Mouse (Mus musculus) frontal cortex, postnatal 14 days (tissue): Measurements from ENCODE around the gene Hmga1.

Experiments
- DNase-seq, 2 experiments: peaks; one replicate each; pipeline ENCODE4 v3.0.0; 2022; ENCODE audit warnings: low spot score in 2 of 2

The Hmga1 gene

DNA sequence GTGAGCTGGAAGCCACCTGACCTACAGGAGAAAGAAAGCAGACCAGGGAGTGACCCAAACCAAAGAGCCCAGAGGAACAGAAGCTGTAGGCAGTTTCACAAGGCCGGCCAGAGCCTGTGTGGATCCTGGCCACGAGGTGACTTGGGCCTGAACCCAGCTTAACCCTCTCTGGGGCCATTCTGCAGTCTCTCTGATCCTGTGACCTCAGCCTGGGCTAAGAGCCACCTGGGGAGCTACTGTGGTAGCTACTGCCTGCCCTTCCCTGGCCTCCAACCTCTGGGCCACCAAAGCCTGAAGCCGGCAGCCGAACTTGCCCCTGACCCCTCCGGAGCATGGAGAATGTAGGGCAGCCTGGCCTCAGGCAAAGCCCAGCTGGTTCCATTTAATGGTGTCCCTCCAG is 27.5 kb upstream of the Hmga1 start:
- DNase-seq, result no peak

DNA sequence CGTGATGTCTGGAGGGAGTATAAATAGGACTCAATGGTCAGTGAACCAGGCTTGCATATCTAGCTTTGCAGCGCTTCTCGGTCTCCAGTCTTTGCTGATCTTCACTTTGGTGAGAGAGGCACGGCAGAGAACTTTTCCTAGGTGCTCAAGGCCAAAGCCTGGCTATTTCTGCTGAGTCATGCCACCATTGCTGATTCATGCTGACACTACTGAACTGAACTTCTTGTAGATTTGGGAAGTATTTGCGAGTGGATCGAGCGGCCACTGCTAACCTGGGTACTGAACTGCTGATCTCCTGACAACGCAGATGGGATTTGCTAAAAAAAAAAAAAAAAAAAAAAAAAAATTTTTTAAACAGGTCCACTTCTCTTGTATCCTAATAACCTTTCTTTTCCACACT is 24.2 kb upstream of the Hmga1 start:
- DNase-seq, result no peak

DNA sequence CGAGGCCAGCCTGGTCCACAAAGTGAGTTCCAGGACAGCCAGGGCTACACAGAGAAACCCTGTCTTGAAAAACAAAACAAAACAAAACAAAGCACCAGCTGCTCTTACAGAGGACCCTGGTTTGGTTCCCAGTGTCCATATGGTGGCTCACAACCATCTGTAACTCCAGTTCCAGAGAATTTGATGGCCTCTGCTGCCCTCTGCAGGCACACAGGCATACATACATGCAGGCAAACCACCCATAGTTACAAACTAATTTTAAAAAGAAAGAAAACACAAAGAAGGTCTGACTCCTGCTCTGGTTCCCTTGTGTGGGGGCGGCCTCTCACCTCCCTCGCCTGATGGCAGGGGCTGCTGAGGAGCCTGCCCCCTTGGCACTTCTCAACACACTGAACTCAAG is 22.9 kb upstream of the Hmga1 start:
- DNase-seq, result no peak

DNA sequence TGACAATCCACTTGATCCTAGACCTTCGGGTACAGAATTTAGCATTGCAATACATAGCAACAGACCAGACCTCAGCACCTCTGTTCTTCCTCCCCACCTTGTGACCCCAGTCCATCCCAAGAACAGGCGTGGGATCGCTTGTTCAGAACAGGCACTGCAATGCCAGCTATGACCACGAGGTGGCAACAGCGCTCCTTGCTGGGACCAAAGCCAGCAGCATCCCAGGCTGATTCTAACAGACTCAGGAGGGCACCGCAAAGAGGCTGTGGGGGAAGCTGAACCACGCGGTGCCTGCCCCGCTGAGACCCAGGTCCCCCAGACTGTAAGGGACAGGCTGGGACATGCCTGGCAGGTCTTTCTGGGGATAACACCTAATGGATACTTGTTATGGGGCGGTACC is 21.6 kb upstream of the Hmga1 start:
- peak; percentile 72 to 90 for DNase-seq

DNA sequence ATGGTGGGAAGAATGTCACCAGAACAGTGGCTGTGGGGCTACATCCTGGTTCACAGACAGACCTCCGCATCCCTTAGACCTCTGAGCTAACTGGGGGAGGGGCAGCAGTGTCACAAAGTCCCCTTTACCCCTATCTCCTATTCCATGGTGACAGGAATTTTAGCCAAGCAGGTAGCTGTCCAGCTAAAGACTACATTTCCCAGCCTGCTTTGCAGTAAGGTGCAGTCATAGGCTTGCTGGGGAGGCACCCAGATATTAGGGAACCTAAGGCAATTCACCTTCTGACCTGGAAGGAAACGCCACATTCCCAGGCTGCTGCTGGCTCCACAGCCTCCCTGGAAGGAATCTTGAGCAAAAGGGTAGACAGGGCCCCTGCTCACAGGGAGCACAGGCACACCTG is 15.0 kb upstream of the Hmga1 start:
- DNase-seq, result no peak

DNA sequence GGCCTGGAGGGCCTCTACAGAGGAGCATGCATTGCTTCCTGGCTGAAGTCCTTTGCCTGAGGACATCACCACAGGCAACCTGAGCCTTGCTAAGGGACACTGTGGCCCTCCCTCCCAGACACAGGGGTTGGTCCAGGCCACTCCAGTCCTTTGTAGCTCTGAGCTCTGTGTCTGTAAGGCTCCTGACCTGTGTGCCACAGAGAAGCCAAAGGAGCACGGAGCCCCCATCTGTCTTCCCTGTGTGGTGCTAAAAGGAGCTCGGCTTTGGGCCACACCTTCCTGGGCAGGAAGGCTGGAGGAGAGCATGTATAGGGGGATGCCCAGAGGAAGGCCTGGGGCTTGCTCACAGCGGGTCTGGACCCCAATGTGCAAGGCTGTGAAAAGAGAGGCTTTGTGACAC is 14.3 kb upstream of the Hmga1 start:
- DNase-seq, result no peak

DNA sequence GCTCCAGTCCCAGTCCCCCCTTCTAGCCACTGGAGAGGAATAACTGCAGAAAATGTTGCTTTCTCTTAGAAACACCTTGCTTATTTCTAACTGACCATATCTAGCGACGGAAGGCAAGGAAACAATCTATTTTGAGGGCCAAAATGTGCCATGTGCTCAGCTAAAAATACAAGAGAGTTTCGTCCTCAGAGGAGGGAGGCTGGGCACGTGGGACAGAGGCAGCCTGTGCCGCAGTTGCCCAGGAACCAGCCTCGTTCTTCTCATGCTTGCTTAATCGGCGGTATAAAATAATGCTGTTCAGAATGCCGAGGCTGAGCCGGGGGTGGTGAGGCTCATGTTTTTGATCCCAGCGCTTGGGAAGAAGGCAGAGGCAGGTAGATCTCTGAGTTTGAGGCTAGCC is 11.7 kb upstream of the Hmga1 start:
- DNase-seq, result no peak

DNA sequence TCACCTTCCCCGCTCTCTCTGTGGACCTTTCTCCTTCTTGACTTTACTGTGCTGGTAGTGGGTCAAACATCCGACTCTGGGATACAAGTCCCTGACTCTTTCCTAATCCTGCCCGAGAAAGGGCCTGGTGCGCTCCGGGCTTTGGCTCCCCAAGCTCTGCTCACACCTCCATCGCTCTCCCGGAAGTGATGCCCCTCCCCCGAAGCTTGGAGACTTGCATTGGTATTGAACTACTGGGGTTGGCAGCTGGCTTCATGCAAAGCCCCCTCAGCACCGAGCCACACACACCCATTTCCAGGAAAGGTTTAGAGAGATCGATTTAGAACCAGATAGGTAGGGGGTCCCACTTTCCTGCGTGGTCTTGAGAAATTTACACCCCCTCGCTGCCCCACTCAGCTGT is 10.3 kb upstream of the Hmga1 start:
- no peak for DNase-seq

DNA sequence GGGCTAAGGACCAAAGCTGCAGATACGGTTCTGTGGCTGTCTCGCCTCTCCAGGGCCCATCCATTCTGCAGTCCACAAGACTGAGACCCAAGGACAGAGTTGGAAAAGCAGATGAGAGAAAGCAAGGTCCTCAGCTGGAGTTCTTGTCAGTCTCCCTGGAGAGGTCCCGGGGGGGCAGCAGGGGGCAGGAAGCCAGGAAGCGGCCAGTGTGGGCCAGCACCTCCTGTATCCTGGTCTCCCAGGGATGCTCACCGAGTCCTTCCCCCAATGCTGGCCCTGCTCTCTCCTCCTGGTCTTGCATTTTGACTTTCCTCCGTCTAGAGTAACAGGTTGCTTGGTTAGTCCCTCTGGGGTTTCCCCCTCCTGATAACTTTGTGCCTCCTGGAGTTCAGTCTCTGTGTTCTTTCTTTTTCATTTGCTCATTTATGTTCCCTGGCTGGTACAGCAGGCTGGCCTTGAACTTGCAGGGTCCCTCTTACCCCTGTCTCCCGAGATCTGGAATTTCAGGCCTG is 9.7 kb upstream of the Hmga1 start:
- DNase-seq, result no peak

DNA sequence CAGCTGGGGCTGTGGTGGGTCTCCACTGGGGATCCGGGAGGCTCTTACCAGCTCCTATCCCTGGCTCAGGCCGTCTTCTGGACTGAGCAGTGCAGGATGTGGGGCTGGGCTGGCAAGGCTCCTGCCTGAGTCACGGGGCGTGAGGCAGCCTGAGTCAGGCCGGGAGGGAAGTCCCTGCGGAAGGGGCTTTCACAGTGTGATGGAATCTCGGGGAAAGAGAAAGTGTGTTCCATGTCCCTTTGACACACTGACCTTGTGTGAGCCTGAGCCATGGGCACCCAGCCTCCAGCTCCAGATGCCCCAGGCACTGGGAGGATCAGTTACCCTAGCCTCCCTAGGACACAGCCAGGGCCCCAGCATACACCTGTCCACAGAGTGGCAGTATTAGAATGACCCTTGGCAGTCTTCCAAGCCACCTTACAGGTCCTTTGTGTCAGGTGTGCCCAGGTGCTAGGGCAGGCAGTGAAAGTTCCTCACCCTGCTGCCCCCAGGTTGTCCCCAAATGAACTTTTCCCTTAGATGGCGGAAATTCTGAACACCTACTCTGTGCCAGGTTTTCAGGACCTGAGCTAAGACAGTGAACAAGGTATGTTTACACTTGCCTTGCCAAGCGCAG is 8.9 kb upstream of the Hmga1 start:
- DNase-seq, result no peak

DNA sequence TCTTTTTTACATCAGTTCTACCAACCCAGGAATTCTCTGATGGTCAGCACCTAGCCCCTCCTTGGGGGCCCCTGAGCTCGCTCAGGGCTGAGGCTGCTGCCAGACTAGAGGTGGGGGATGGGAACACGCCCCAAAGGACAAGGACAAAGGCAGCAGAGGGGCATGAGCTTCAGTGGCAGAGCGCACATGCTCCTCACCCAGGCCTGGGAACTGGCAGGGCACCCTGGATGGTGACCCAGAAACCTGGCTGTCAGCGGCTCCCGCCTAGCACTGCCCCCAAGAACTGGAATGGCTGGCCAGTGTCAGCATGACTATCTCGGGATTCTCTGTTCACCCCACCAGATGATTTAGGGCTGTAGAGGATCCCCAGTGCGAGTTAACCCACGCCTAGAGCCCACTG is 7.1 kb upstream of the Hmga1 start:
- DNase-seq, result no peak

DNA sequence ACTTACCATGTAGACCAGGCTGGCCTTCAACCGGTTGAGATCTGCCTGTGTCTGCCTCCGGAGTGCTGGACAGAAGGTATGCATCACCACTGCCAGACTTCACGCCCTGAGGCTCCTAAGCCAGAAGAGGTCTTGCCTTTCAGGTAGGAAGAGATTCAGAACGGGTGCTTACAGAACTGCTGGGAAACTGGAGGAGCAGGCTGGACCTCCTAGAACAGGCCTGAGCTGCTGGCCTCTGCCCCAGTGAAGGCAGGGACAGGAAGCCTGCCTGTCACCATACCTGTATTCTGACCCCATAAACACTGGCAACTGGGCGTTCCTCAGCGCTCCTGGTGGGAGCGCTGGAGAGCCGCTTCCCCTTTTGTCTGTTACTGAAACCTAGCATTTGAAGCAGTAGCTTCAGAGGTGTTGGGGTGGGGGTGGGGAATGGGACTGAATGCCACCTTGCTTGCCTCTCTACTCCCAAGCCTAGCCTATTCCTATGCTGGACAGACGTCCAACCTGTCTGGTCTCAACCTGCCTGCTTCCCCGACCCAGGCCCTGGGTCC is 4.8 kb upstream of the Hmga1 start:
- DNase-seq, result no peak

DNA sequence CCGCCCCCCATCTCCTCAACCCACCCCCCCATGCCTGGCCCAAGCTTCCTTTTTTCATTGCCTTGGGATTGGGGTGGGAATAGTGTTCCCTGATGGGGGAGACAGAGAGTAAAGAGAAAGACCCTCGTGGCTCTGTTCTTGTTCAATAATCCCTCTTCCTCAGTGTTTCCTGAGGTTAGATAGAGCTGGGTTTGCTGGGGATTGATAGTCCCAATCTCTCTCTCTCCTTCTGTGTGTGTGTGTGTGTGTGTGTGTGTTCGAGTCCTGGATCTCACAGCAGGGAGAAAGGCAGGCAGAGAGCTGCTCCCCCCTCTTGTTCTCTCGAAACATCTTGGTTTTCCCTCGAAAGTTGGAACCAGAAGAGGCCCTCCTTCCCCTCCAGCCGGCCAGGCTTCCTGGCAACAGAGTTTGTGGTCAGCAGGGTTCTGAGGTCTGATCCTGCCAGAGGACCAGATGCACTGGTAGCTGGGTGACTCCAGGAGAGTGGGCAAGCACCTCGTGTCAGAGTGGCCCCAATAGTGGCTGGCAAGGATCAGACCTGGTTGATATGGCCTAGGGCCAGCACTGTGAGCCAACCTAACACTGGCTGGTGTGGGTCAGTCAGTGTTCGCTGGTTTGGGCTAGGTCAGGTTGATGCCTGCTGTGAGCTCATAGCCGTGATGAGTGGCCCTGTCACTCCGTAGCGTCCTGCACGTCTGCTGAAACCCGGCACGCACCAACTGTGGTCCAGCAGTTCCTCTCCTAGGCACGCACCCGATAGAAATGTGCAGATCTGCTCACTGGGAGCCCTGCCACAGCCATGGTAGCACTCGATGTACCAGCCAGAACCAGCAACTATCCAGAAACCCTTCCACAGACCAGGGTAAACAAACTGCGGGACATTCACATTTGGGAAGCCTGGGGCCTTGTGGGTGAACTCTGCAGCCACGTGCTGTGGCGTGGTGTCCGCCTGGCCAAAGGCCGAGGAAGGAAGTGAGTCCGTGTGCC is 3.8 kb upstream of the Hmga1 start:
- no peak for DNase-seq

DNA sequence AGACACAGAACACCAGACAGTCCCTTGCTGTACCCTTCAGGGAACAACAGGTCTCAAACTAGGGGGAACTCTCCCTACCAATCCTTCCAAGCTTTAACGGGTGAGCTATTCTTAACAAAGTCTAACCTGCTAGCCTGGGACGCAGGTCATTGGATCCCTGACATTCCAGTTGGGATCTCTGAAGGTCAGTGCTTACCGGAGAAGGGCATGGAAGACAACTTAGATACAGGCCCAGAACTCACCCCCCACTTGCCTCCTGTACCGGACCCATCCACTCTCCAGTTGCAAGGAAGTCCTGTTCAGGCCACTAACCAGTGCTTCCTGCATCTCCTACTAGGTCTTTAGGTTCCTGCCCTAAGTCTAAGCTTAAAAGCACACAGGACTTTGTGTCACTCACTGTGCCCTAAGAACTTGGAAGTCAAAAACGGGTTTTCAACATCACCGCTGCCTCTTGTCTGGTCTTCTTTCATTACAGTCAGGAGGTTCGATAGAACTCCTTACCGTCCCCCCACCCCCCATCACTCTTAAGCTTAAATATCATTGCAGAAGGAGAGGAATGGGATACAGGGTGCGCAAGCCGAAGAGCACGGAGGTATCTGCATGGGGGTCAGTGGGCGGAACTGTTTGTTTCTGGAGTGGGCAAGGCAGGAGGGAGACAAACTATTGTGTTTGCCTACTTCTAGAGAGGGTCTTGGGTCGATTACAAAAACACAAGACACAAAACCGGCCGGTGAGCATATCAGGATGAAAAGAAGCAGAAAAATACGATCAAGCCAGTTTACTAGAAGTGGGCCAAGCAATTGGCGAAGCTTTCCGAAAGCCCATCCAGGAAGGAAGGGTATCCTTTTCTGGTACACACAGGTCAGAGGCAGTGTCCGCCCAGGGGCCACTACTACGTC is 2.0 kb upstream of the Hmga1 start:
- no peak for DNase-seq

DNA sequence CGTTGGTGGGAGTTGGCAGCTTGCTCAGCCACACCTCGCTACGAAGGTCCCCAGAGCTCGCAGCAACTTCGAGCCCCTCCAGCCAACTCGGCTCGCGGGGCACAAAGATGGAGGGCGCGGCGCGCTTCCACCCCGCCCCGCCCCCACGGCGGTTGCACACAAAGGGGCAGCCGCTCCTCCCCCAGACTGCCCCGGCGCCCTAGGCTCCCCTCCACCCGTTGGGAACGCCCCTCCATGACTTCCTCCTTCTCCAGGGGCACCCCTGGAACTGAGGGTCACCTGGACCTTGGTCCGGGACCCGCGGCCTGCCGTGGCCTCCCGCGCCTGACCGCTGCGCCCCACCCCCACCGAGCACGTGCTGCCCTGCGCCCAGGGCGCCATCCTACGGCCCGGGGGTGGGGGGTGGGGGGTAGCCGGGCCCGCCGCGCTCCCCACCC is 1.2 kb upstream of the Hmga1 start:
- DNase-seq, result peak in 1 of 2 experiments; percentile 22

DNA sequence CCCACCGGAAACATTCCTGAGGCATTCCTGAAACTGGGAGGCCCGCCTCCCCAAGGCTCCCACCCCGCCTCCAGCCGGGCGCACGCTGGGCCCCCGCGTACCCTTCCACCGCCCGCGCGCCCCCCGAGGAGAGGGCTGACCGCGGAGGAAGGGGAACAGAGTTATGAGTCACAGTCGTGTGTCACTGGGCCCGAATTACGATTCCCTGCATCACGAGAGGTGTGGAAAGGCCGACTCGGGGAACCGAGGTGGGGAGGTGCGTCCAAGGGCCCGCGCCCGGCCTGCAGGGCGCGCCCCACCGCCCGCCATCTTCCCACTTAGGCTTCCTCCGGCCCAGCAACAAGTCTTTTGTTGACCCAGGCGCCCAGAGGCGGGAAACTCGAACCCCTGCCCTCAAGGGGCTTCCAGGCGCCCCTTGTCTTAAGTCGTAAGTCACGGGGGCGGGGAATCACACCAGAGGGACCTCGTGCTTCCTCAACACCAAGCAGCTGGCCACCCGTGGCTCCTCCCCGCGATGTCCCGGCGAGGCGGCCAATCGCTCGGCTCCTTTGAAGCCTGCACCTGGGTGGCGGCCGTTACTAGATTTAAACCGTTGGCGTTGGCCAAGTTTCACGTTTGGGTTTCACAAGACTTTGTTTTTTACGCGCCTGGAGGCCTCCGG is 655 bp upstream of the Hmga1 start:
- DNase-seq, result peak in 1 of 2 experiments; percentile 42

DNA sequence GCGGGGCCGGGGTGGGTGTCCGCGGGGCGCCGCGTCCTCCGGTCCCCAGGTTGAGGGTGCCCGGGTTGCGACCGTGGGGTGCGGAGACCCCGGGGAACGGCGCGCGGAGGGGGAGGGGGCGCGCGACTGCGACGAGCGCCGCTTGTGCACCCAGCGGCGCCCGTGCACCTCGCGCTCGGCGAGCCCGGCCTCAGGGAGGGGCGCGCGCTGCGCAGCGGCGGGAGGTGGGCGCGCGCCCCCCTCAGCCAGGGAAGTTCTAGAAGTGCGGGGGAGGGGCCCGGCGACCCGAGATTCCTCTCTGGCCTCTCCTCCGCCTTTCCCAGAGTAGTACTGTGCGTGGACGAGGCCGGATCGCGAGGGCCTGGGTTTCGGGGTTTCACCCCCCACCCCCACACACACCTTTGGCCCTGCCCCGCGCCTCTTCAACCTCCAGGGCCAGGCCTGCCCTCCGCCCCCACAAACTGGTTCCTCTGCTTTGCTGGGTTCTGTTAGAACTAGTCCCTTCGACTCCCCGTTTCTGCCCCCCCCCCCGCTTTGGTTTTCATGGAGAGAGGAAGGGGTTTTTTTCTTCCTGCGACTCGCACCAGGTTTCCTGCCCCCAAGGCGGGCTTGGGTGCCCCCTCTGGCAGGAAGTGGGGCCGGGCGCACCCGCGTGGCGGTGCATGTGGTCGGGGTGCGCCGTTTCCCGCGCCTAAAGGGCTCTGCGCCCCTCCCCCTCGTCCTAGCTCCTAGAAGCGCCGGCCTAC is 1.1 kb downstream of the Hmga1 start:
- DNase-seq, result no peak

DNA sequence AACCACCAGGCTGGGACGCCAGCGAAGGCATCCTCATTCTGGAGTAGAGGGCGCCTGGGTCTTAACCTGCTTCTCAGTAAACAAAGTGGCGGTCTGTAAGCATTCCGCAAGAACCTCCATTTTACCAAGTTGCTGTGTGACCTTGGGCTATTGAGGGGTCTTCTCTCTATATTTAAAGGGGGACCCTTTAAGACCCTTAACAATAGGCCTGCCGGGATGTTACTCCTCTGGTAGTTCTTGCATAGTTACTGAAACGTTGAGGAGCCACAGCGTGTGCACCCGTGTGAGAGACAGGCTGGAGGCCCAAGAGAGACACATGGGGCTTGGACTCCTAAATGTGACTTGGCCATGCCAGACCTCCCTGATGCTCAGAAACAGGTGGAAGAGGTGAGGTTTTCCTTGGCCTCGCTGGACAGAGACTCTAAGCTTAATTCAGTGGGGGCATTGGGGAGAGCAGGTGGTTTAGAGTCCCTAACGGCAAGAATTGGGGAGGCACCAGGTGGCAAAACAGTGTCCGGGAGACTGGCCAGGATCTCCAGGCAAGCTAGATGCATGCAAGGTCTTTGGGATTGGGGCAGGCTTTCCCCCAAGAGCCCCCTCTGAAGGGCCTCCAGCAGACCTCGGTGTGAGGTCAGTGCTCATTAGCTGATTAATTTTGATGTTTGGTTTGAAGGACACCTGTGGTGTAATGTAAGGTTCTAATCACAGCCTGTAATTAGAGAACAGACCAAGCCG is 1.8 kb downstream of the Hmga1 start:
- no peak for DNase-seq

DNA sequence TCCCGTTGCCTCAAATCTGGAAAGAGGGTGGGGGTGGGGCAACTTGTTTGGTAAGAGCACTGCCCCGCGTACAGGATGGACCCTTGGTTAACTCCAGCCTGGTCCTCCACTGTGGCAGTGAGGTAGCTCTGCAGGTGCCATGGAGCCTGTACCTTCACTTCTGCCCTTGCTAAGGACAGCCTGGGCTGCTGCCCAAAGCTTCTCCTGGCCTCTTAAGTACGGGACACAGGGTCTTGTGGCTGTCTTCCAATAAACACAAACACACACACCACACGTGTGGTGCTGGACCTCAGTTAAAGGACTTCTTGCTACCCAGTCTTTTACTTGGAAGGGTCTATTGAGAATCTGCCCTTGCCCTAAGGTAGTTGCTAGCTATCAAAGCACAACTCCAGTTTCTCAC is 2.5 kb downstream of the Hmga1 start:
- no peak for DNase-seq

DNA sequence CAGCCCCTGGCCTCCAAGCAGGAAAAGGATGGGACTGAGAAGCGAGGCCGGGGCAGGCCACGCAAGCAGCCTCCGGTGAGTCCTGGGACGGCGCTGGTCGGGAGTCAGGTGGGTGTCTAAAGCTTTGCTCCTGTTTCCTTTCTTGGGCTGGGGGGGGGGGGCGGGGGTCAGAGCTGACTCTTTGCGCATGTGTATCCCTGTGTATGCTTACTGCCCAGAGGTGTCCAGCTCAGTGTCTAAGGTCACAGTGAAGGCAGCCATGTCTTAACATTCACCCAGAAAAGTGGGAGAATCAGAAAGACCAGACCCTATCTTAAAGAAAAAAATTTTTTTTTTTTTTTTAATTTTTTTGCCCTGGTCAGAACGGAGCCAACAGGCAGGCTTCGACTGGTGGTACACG is 3.3 kb downstream of the Hmga1 start:
- no peak for DNase-seq
